Mouse (Mus musculus): ENCODE measurements around the gene Tgfbr3l.

GRCm38 (mm10) chr8:4222059-4222458 is 26.0 kb upstream of the Tgfbr3l start:
- TF ChIP-seq POLR2A (IDR thresholded peaks at IDR 0.05; ENCODE audit: extremely low read depth, insufficient read depth, low read length) = no peak
- no peak for TF ChIP-seq CTCF (IDR thresholded peaks at IDR 0.05; ENCODE audit: low read depth, low read length)

Data from liver, adult 2 months (tissue).